Mouse (Mus musculus) ovary, adult 18-20 months (tissue): ENCODE measurements around the gene Iltifb.
"Not testable (repeated sequence)": the region's sequence is repeated elsewhere in the genome, so short reads cannot be mapped to it uniquely, and the experiment has no call there.

Source experiments
- DNase-seq: peaks from one replicate; pipeline ENCODE4 v3.0.0; 2022; ENCODE audit warnings: low spot score, mixed read lengths

Iltifb gene

DNA sequence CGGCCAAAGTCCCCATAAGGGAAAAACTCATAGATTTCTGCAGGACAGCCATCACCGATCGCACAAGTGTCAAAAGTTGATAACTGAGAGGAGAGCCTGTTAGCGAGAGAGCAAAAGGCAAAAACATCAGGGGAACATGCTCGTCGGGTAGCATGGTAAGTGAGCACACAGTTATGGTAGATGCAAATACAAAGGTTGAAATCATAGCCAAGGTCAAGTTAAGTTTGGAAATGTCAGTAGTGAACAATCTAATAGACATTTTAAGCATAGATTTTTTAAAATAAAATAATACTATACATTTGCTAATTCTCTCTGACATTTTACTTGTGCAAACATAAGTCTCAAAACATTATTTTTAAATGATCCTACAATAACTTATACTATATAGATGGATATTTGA lies at the start of gene Iltifb:
TSS of gene Iltifb (minus strand) at position 101 of the 400 bp plus-strand sequence.
- no peak for DNase-seq

DNA sequence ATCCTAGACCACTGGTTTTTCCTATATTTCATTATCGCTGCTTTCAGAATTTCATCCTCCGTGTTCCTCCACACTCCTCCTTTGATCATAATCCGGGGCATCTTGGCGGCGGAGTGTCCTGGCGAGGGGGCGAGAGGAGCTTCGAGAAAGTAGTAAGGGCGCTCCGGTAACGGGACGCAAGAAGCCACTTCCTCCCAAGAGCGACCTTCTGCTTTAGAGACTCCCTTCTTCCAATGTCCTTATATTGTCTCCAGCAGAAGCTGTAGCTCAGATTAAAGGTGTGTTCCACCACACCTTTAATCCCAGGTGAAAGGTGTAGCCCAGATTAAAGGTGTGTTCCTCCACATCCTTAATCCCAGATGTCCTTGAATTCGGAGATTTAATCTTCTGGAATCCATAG lies 48.3 kb upstream of the Iltifb start, which contains the start of gene Gm9046:
TSS of gene Gm9046 (minus strand) at position 101 of the 400 bp plus-strand sequence.
- not testable (repeated sequence) for DNase-seq

DNA sequence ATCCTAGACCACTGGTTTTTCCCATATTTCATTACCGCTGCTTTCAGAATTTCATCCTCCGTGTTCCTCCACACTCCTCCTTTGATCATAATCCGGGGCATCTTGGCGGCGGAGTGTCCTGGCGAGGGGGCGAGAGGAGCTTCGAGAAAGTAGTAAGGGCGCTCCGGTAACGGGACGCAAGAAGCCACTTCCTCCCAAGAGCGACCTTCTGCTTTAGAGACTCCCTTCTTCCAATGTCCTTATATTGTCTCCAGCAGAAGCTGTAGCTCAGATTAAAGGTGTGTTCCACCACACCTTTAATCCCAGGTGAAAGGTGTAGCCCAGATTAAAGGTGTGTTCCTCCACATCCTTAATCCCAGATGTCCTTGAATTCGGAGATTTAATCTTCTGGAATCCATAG lies 42.9 kb upstream of the Iltifb start, which contains the start of gene Gm9045:
TSS of gene Gm9045 (minus strand) at position 101 of the 400 bp plus-strand sequence.
- DNase-seq: not testable (repeated sequence)

DNA sequence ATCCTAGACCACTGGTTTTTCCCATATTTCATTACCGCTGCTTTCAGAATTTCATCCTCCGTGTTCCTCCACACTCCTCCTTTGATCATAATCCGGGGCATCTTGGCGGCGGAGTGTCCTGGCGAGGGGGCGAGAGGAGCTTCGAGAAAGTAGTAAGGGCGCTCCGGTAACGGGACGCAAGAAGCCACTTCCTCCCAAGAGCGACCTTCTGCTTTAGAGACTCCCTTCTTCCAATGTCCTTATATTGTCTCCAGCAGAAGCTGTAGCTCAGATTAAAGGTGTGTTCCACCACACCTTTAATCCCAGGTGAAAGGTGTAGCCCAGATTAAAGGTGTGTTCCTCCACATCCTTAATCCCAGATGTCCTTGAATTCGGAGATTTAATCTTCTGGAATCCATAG lies 37.5 kb upstream of the Iltifb start, which contains the start of gene Gm9044:
TSS of gene Gm9044 (minus strand) at position 101 of the 400 bp plus-strand sequence.
- DNase-seq: not testable (repeated sequence)

DNA sequence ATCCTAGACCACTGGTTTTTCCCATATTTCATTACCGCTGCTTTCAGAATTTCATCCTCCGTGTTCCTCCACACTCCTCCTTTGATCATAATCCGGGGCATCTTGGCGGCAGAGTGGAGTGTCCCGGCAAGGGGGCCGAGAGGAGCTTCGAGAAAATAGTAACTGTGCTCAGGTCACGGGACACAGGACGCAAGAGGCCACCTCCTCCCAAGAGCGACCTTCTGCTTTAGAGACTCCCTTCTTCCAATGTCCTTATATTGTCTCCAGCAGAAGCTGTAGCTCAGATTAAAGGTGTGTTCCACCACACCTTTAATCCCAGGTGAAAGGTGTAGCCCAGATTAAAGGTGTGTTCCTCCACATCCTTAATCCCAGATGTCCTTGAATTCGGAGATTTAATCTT lies 32.0 kb upstream of the Iltifb start, which contains the start of gene Gm9040:
TSS of gene Gm9040 (minus strand) at position 101 of the 400 bp plus-strand sequence.
- not testable (repeated sequence) for DNase-seq

DNA sequence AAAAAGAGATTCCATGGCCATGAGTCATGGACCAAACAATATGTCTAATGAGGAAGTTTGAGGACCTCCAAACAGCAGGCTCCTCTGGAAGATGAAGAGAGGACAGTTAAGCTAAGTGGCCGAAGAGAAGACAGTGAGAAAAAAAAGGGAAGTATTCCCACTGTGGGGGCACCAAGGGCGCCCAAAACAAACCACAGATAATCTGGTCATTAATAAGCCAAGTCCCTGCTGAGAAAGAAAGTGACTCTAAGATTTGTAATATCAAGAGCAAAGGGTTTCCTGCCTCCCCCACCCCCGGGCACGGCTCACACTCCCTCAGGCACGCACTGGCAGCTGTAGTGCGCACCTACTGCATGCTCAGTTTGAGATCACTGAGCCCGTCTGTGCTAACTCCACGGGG lies 24.2 kb upstream of the Iltifb start:
- DNase-seq: no peak

DNA sequence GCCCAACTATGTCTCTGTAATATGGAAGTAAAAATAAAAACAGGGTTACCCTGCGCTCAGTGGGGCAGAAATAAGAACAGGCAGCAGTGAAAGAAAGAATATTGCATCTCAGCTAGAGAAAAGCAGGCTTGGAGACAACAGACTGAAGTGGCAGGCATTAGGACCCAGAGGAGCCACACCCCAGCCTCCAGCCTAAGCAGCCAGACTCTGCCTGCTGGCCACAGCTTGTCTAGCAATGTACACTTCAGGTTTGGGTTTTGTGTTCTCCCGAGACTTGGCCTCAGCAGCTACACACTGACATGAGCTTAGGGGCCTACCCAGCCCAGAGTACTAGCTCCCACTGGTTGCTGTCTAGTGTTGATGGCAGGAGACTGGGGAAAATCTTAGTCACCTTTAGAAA lies 7.3 kb upstream of the Iltifb start:
- not testable (repeated sequence) for DNase-seq

DNA sequence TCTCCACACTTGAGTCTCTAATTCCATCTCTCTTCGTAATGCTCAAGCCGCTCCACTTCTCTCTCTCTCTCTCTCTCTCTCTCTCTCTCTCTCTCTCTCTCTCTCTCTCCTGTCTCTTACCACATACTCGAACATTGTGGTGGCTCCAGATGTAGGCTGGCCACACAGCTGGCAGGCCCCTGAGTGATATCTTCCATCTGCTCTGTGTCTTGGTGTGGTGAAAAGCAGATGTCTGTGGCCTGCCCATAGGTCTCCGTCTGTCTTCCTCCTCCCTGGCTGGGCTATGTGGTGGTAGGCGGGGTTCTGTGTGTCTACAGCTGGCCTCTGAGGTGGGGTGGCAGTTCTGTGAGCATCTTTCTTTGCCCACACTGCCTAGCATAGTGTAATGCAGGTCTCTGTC lies 11.8 kb downstream of the Iltifb start:
- not testable (repeated sequence) for DNase-seq

DNA sequence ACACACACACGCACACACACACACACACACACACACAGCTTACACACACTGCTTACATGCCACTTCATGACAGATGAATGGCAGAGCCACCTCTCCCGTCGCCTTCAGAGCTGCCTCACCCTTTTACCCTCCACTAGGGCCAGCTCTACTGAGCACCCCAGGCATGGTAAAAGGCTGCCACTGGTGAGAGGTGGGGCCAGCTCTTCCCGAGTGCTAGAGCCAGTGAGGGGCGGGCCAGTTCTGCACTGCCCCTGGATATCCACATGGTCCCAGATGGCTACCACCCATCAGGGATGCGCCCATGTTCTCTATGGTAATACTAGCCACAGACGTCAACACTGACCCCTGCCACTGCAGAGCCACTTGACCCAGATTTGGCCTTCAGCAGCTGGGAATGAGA lies 12.3 kb downstream of the Iltifb start:
- not testable (repeated sequence) for DNase-seq

DNA sequence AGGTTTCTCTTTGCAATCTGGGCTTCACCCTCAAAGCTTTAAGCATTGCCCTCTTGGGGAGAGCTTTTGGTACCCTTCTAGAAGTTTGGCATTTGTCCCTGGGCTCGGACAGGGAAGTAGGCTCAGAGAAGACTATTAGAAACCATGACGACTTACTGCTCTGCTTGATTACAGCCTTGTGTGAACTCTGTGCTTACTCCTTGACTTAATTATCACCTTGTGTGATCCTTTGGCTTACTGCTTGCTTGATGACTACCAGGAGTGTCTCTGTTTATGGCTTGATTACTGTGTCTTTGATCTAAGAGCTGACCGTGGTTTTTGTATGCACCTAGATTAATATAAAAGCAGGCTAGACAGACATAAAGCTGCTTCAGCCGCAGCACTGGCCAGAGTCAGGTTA lies 16.8 kb downstream of the Iltifb start:
- not testable (repeated sequence) for DNase-seq

DNA sequence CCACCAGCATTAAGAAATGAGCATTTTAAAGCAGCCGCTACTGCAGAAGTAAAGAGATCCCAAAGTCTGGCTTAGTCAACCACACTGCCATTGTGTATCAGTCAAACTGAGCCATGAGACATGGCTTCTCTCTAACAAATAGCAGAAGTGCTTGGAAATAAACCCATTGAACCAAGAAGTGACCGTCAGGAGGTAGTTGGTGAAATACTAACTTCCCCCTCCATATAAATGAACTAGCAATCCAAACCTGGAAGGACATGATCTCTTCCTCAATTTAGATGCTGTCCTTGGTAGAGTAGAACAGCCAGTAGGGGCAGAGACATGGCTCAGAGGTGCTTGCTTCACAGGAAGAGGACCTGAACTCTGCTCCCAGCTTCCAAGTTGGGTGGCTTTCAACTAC lies 23.4 kb downstream of the Iltifb start:
- DNase-seq: not testable (repeated sequence)

DNA sequence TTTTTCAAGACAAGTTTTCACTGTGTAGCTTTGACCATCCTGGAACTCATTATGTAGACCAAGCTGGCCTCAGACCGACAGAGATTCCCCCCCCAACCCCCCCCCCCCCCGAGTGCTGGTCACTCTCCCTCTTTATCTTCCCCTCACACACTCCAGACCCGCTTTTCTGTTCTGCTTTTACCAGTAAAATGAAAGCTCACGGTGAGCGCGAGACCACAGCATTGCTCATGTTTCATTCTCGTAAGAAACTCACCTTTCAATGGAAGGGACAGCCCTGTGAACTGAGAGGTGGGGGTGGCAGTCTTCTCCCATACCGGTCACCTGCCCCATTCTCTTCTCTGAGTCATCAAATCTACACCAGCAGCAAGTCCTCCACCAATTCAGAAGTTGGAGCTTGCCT lies 26.0 kb downstream of the Iltifb start:
- not testable (repeated sequence) for DNase-seq

DNA sequence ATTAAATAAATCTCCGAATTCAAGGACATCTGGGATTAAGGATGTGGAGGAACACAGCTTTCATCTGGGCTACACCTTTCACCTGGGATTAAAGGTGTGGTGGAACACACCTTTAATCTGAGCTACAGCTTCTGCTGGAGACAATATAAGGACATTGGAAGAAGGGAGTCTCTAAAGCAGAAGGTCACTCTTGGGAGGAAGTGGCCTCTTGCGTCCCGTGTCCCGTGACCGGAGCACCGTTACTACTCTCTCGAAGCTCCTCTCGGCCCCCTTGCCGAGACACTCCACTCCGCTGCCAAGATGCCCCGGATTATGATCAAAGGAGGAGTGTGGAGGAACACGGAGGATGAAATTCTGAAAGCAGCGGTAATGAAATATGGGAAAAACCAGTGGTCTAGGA lies 36.5 kb downstream of the Iltifb start, which contains the start of gene Gm32802:
TSS of gene Gm32802 (plus strand) at position 301 of the 400 bp plus-strand sequence.
- not testable (repeated sequence) for DNase-seq

DNA sequence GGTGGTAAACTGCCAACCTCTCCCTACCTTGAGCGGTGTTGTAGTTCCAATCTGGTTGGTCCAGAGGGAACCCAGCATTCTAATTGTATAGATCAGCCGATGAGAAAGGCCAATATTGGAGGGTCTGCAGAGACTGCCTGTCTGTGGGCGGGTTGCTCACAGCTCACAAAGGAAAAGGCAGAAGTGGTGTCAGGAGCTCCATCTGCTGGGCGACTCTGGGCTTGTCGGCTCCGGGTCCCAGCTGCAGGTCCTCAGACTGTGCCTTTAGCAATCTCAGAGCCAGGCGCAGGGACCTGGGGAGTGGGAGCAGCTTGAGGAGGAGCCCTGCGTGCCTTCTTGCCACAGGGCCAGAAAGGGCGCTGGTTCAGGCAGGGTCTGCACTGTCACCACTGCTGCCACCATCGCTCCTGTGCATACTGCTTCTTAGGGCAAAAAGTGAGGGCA lies 44.0 kb downstream of the Iltifb start:
- DNase-seq: no peak

DNA sequence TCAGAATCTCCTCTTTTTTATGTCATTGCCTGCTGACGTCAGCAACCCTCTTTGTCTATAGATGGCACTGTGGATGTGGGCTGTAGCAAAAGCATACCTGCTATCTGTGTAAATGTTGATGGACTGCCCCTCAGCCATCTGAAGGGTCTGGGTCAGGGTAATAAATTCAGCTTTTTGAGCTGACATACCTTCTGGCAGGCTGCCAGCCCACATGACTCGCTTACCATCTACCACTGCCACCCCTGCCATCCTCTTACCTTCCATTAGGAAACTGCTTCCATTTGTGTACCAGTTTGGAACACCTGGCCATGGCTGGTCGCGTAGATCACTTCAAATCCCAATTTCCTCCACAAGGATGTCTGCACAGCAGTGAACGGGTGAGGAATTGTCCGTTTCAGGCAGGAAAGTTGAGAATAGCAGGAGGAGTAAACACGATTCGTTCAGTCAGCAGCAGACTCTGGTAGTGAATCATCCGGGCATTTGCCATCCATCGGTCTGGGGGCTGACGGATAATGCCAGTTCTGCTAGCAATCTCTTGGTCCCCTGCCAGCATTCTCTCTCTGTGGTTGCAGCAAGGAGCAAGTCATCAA lies 45.7 kb downstream of the Iltifb start:
- DNase-seq: not testable (repeated sequence)

DNA sequence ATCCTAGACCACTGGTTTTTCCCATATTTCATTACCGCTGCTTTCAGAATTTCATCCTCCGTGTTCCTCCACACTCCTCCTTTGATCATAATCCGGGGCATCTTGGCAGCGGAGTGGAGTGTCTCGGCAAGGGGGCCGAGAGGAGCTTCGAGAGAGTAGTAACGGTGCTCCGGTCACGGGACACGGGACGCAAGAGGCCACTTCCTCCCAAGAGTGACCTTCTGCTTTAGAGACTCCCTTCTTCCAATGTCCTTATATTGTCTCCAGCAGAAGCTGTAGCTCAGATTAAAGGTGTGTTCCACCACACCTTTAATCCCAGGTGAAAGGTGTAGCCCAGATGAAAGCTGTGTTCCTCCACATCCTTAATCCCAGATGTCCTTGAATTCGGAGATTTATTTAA lies 54.2 kb downstream of the Iltifb start, which contains the start of gene Gm32717:
TSS of gene Gm32717 (minus strand) at position 101 of the 400 bp plus-strand sequence.
- DNase-seq: not testable (repeated sequence)
